Mouse (Mus musculus): Measurements from ENCODE around the gene Dlgap4.

DNA sequence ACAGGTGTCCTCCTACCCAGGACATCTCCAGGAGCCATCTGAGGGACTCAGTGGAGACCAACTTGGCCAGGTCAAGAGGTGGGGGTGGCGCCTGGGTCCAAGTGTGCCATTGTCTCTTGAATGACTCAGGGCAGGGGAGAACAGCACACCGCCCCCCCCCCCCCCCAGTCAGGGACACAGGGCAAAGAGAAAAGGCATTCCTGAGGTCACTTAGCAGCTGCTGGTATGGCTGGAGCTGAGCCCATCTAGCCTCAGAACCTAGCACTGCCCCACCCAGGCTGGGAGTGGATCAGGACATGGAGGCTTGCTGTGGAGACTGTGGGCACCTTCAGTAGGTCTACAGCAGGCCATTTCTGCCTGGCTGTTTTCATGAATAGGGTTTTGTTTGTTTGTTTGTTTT is 9.7 kb downstream of the Dlgap4 start:
- TF ChIP-seq CTCF (IDR thresholded peaks at IDR 0.05; ENCODE audit: borderline replicate concordance, control insufficient read depth, extremely low read depth, insufficient read depth, low read length, poor library complexity) (no peak), POLR2A (IDR thresholded peaks at IDR 0.05; ENCODE audit: control insufficient read depth, extremely low read depth, insufficient read depth, low read length, poor library complexity) (no peak)

Measured in thymus, adult 2 months (tissue).